Mouse (Mus musculus): ENCODE results near the gene Nr0b2.

The Nr0b2 gene

GRCm38 (mm10) chr4:133561622-133562021 lies 8.4 kb downstream of the Nr0b2 start:
- DNase-seq (ENCODE audit: low read depth, low spot score) = no peak

- DNase-seq (ENCODE audit: low read depth, low spot score) = no peak
These were observed 10.0 kb downstream of the Nr0b2 start for GRCm38 (mm10) chr4:133563123-133563571.

GRCm38 (mm10) chr4:133567251-133567650 lies 14.1 kb downstream of the Nr0b2 start:
- DNase-seq (ENCODE audit: low read depth, low spot score) = peak; percentile 76

GRCm38 (mm10) chr4:133569291-133570065 lies 16.3 kb downstream of the Nr0b2 start:
- DNase-seq (ENCODE audit: low read depth, low spot score) = no peak

GRCm38 (mm10) chr4:133570066-133570466 lies 16.9 kb downstream of the Nr0b2 start:
- peak; percentile 90 for DNase-seq (ENCODE audit: low read depth, low spot score)

GRCm38 (mm10) chr4:133574070-133574842 lies 21.1 kb downstream of the Nr0b2 start, which contains the start of gene Gpatch3:
Gpatch3 (plus strand) TSS chr4:133574745.
- DNase-seq (ENCODE audit: low read depth, low spot score) = peak; percentile 92

- no peak for DNase-seq (ENCODE audit: low read depth, low spot score)
These were observed 21.6 kb downstream of the Nr0b2 start for GRCm38 (mm10) chr4:133574843-133575202.

GRCm38 (mm10) chr4:133577983-133578382 lies 24.8 kb downstream of the Nr0b2 start:
- DNase-seq (ENCODE audit: low read depth, low spot score) = peak; percentile 82

GRCm38 (mm10) chr4:133583690-133584058 lies 30.5 kb downstream of the Nr0b2 start:
- no peak for DNase-seq (ENCODE audit: low read depth, low spot score)

- peak; percentile 89 for DNase-seq (ENCODE audit: low read depth, low spot score)
These were observed 31.1 kb downstream of the Nr0b2 start, which contains the start of gene Gpn2 for GRCm38 (mm10) chr4:133584059-133584951. Gpn2 (plus strand) TSS chr4:133584362.

- no peak for DNase-seq (ENCODE audit: low read depth, low spot score)
These were observed 39.4 kb downstream of the Nr0b2 start for GRCm38 (mm10) chr4:133592570-133592969.

GRCm38 (mm10) chr4:133595538-133595937 lies 42.4 kb downstream of the Nr0b2 start:
- no peak for DNase-seq (ENCODE audit: low read depth, low spot score)

GRCm38 (mm10) chr4:133596084-133596483 lies 42.9 kb downstream of the Nr0b2 start:
- DNase-seq (ENCODE audit: low read depth, low spot score) = no peak

GRCm38 (mm10) chr4:133598616-133599015 lies 45.4 kb downstream of the Nr0b2 start:
- peak; percentile 70 for DNase-seq (ENCODE audit: low read depth, low spot score)

- DNase-seq (ENCODE audit: low read depth, low spot score) = peak; percentile 60
These were observed 45.9 kb downstream of the Nr0b2 start for GRCm38 (mm10) chr4:133599116-133599515.

GRCm38 (mm10) chr4:133599571-133600073 lies 46.4 kb downstream of the Nr0b2 start:
- peak; percentile 84 for DNase-seq (ENCODE audit: low read depth, low spot score)

GRCm38 (mm10) chr4:133600306-133600705 lies 47.1 kb downstream of the Nr0b2 start:
- DNase-seq (ENCODE audit: low read depth, low spot score) = no peak

GRCm38 (mm10) chr4:133601721-133602218 lies 48.6 kb downstream of the Nr0b2 start, which contains the start of gene Sfn:
Sfn (minus strand) TSS chr4:133602168.
- DNase-seq (ENCODE audit: low read depth, low spot score) = peak; percentile 90

GRCm38 (mm10) chr4:133603056-133603455 lies 49.9 kb downstream of the Nr0b2 start:
- DNase-seq (ENCODE audit: low read depth, low spot score) = no peak

- no peak for DNase-seq (ENCODE audit: low read depth, low spot score)
These were observed 51.0 kb downstream of the Nr0b2 start for GRCm38 (mm10) chr4:133604175-133604574.

- no peak for DNase-seq (ENCODE audit: low read depth, low spot score)
These were observed 51.7 kb downstream of the Nr0b2 start for GRCm38 (mm10) chr4:133604856-133605255.
